Mouse (Mus musculus): ENCODE results near the gene Nfkb2. TPM values are rescaled to one million over a fixed set of nuclear protein-coding genes. Genes with fewer than 3 reads are reported as not detected.

The Nfkb2 gene
- polyA plus RNA-seq, 1 experiment from 2014 or later, result 10.6 TPM

- Histone ChIP-seq H3K9me3 (no peaks in the 10 kb centered on the region), H3K4me1 (peaks cover 8% of the 10 kb centered on the region; the same call in 1 of the 2 replicates), H3K36me3 (no peaks in the 10 kb centered on the region), H3K9ac (peak overlapping the region; percentile 1; the same call in 1 of the 2 replicates), H3K4me2 (peak overlapping the region; percentile 88), H3K27ac (peak overlapping the region; percentile 46), H3K27me3 (replicated peaks) (peaks cover 3% of the 10 kb centered on the region; the same call in 1 of the 2 replicates), H3K4me3 (replicated peaks) (peak overlapping the region; percentile 53)
- WGBS, result 16% methylated on average over 25 of the region's 25 CpGs
- ATAC-seq (ENCODE audit: insufficient read depth, low FRiP score, low read depth), result peak; percentile 57; the same call in 1 of the 2 replicates
Observed at GRCm38 (mm10) chr19:46357344-46358280, 53.5 kb downstream of the Nfkb2 start.

- WGBS, result 63% methylated on average over 4 of the region's 4 CpGs
- Histone ChIP-seq H3K9ac (no peak overlapping the region), H3K27ac (peak overlapping the region; percentile 46), H3K27me3 (replicated peaks) (peaks cover 3% of the 10 kb centered on the region; the same call in 1 of the 2 replicates), H3K4me3 (replicated peaks) (no peak overlapping the region), H3K4me2 (peak overlapping the region; percentile 88), H3K36me3 (no peaks in the 10 kb centered on the region), H3K9me3 (no peaks in the 10 kb centered on the region), H3K4me1 (peaks cover 8% of the 10 kb centered on the region; the same call in 1 of the 2 replicates)
- ATAC-seq (ENCODE audit: insufficient read depth, low FRiP score, low read depth), result no peak
Observed at GRCm38 (mm10) chr19:46358381-46358780, 54.3 kb downstream of the Nfkb2 start.

MicroRNA genes within 50 kb of the gene (microRNA counts, 519-probe panel; counts per million panel counts)
- microRNA mmu-miR-146b, result 2,609 counts per million, percentile 63 among the panel's probes with 10 or more counts

Small RNAs within 50 kb of the gene (microRNA-seq; reads per million reads assigned to microRNA genes)
- gene Mir146b, result not detected

Other genes with a start within 250 kb of the Nfkb2 start
- 79.3 and 89.8 TPM in 2 replicates for gene Nolc1, start 228.5 kb upstream of the Nfkb2 start, polyA plus RNA-seq (2015; fragmentation: Nextera tagmentation; extraction: Ambion mirVana)
- gene Elovl3, start 172.4 kb upstream of the Nfkb2 start, polyA plus RNA-seq (2015; fragmentation: Nextera tagmentation; extraction: Ambion mirVana), result not detected in 2 replicates
- 0.15 TPM in 1 of 2 replicates, not detected in the other for gene Pitx3, start 156.0 kb upstream of the Nfkb2 start, polyA plus RNA-seq (2015; fragmentation: Nextera tagmentation; extraction: Ambion mirVana)
- 59.3 and 63.1 TPM in 2 replicates for gene Gbf1, start 151.8 kb upstream of the Nfkb2 start, polyA plus RNA-seq (2015; fragmentation: Nextera tagmentation; extraction: Ambion mirVana)
- 52.9 and 54.7 TPM in 2 replicates for gene Psd, start 22.8 kb downstream of the Nfkb2 start, polyA plus RNA-seq (2015; fragmentation: Nextera tagmentation; extraction: Ambion mirVana)
- gene Fbxl15, start 23.9 kb downstream of the Nfkb2 start, polyA plus RNA-seq (2015; fragmentation: Nextera tagmentation; extraction: Ambion mirVana), result 16.7 TPM in 2 replicates
- gene Cuedc2, start 34.4 kb downstream of the Nfkb2 start, polyA plus RNA-seq (2015; fragmentation: Nextera tagmentation; extraction: Ambion mirVana), result 134 and 137 TPM in 2 replicates
- gene Mfsd13a, start 36.8 kb downstream of the Nfkb2 start, polyA plus RNA-seq (2015; fragmentation: Nextera tagmentation; extraction: Ambion mirVana), result 11.9 and 12.9 TPM in 2 replicates
- 1.4 and 1.5 TPM in 2 replicates for gene 2310034G01Rik, start 46.0 kb downstream of the Nfkb2 start, polyA plus RNA-seq (2015; fragmentation: Nextera tagmentation; extraction: Ambion mirVana)
- gene Actr1a, start 91.4 kb downstream of the Nfkb2 start, polyA plus RNA-seq (2015; fragmentation: Nextera tagmentation; extraction: Ambion mirVana), result 122 TPM in 2 replicates
- 24.9 and 26.2 TPM in 2 replicates for gene Sufu, start 92.6 kb downstream of the Nfkb2 start, polyA plus RNA-seq (2015; fragmentation: Nextera tagmentation; extraction: Ambion mirVana)
- 20.4 and 20.9 TPM in 2 replicates for gene Trim8, start 197.4 kb downstream of the Nfkb2 start, polyA plus RNA-seq (2015; fragmentation: Nextera tagmentation; extraction: Ambion mirVana)